Mouse (Mus musculus) kidney, adult 2 months (tissue): ENCODE measurements at regions not wholly inside any gene's neighbourhood (a gene's known extent, or its start where the extent isn't known, plus 50 kb on each side); places are given as distances from the start of the nearest gene placed in this dataset.
A peak's percentile ranks its signal among the peaks of the same experiment; 100 is the strongest.

ENCODE experiments used
- DNase-seq: peaks from one replicate; pipeline ENCODE4 v3.0.0; 2021
- H3K27ac ChIP-seq: fragments of 200-500 bp; 2 replicates; pipeline ENCODE4 v1.5.1; 2012; ENCODE audit warnings: low read depth, low read length, control low read depth, inconsistent platforms; ENCODE audit not compliant: insufficient read depth
- H3K27me3 ChIP-seq: fragments of 200-500 bp; replicated peaks from 2 replicates; pipeline ENCODE4 v1.6.1; 2012; ENCODE audit warnings: mild to moderate bottlenecking, moderate library complexity, low read length, inconsistent platforms; ENCODE audit not compliant: control insufficient read depth, insufficient read depth
- H3K36me3 ChIP-seq: fragments of 200-500 bp; 2 replicates; pipeline ENCODE4 v1.6.1; 2012; ENCODE audit warnings: mild to moderate bottlenecking, moderate library complexity, low read length, inconsistent platforms; ENCODE audit not compliant: control insufficient read depth, insufficient read depth
- H3K4me1 ChIP-seq: fragments of 200-500 bp; 2 replicates; pipeline ENCODE4 v1.6.1; 2011; ENCODE audit warnings: low read length; ENCODE audit not compliant: control insufficient read depth, insufficient read depth
- H3K4me3 ChIP-seq: fragments of 200-500 bp; 2 replicates; pipeline ENCODE4 v1.5.1; 2011; ENCODE audit warnings: mild to moderate bottlenecking, low read depth, low read length, control low read depth; ENCODE audit not compliant: insufficient read depth
- CTCF ChIP-seq: fragments of 200-500 bp; conservative IDR thresholded peaks from 2 replicates; pipeline ENCODE4 v1.5.1; 2011; ENCODE audit warnings: low read depth, mild to moderate bottlenecking, control low read depth, low read length, moderate library complexity, mixed read lengths; ENCODE audit not compliant: insufficient read depth, insufficient read length
- POLR2A ChIP-seq: fragments of 200-500 bp; IDR thresholded peaks from one replicate; pipeline ENCODE4 v1.6.1; 2011; ENCODE audit warnings: low read depth, low read length, control low read depth
- WGBS: fragments of 180-500 bp; shearing (Covaris S2); methylation state at CpG from one replicate; pipeline ENCODE4 v1.1.7; 2018; 5-methylcytosine and 5-hydroxymethylcytosine counted together

- Histone ChIP-seq H3K4me3 (no peak overlapping the region), H3K27me3 (no peaks in the 10 kb centered on the region; the same call in 1 of the 2 replicates), H3K27ac (no peak overlapping the region), H3K4me1 (no peaks in the 10 kb centered on the region), H3K36me3 (no peaks in the 10 kb centered on the region)
- no peak for DNase-seq
- TF ChIP-seq POLR2A (no peak), CTCF (no peak)
- WGBS, result 82% methylated on average over 4 of the region's 4 CpGs
These were observed 53.9 kb upstream of the Cdkn3 start for GRCm38 (mm10) chr14:46706462-46706861.

GRCm38 (mm10) chr14:46704316-46704751, 56.0 kb upstream of the Cdkn3 start:
- H3K4me3 ChIP-seq, result no peak overlapping the region
- 58% methylated on average over 9 of the region's 9 CpGs for WGBS
- H3K36me3 ChIP-seq, result no peaks in the 10 kb centered on the region

GRCm38 (mm10) chr14:46702669-46703435, 57.5 kb upstream of the Cdkn3 start:
- Histone ChIP-seq H3K36me3 (no peaks in the 10 kb centered on the region), H3K4me1 (no peaks in the 10 kb centered on the region), H3K4me3 (no peak overlapping the region), H3K27ac (no peak overlapping the region), H3K27me3 (no peaks in the 10 kb centered on the region)
- DNase-seq, result peak; percentile 38
- TF ChIP-seq POLR2A, result no peak
- peak; percentile 69 for TF ChIP-seq CTCF
- 40% methylated on average over 17 of the region's 17 CpGs for WGBS

More at GRCm38 (mm10) chr14:46704316-46704751, 56.0 kb upstream of the Cdkn3 start:
- no peak for TF ChIP-seq CTCF
- no peak for TF ChIP-seq POLR2A
- DNase-seq, result peak; percentile 30
- Histone ChIP-seq H3K4me1 (no peaks in the 10 kb centered on the region), H3K27ac (no peak overlapping the region), H3K27me3 (no peaks in the 10 kb centered on the region)

- Histone ChIP-seq H3K36me3 (no peaks in the 10 kb centered on the region), H3K27me3 (no peaks in the 10 kb centered on the region), H3K4me3 (no peak overlapping the region), H3K27ac (no peak overlapping the region), H3K4me1 (no peaks in the 10 kb centered on the region; the same call in 1 of the 2 replicates)
- TF ChIP-seq POLR2A, result no peak
- no peak for TF ChIP-seq CTCF
- DNase-seq, result peak; percentile 54
- 74% methylated on average over 7 of the region's 7 CpGs for WGBS
These were observed 67.8 kb upstream of the Cdkn3 start for GRCm38 (mm10) chr14:46692571-46692970.

- Histone ChIP-seq H3K4me1 (no peaks in the 10 kb centered on the region; the same call in 1 of the 2 replicates), H3K36me3 (no peaks in the 10 kb centered on the region), H3K27me3 (no peaks in the 10 kb centered on the region), H3K4me3 (no peak overlapping the region), H3K27ac (no peak overlapping the region)
- TF ChIP-seq POLR2A (no peak), CTCF (no peak)
- WGBS, result 95% methylated on average over 2 of the region's 2 CpGs
- no peak for DNase-seq
These were observed 68.3 kb upstream of the Cdkn3 start for GRCm38 (mm10) chr14:46692067-46692466.

DNA sequence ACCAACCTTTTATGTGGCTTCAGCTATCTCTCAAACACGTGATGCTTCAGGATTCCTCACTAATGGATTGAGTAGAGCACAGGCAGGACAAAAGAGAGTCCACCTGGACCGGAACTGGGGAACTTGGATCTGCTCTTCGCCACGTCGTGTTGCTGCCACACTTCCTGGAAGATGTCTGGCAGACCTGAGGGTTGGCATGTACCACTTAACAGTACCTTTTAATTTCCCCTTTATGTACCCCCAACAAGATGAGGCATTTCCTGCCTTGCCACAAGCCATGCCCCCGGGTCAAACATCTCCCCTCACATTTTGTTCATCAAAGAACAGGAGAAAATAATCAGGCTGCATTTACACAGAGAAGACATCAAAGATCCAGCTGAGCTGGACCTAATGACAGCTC, 77.6 kb upstream of the Cdkn3 start:
- Histone ChIP-seq H3K36me3 (no peaks in the 10 kb centered on the region), H3K4me1 (no peaks in the 10 kb centered on the region), H3K27me3 (no peaks in the 10 kb centered on the region), H3K4me3 (no peak overlapping the region), H3K27ac (no peak overlapping the region)
- WGBS, result 79% methylated on average over 6 of the region's 6 CpGs
- TF ChIP-seq CTCF, result no peak
- no peak for TF ChIP-seq POLR2A
- no peak for DNase-seq

DNA sequence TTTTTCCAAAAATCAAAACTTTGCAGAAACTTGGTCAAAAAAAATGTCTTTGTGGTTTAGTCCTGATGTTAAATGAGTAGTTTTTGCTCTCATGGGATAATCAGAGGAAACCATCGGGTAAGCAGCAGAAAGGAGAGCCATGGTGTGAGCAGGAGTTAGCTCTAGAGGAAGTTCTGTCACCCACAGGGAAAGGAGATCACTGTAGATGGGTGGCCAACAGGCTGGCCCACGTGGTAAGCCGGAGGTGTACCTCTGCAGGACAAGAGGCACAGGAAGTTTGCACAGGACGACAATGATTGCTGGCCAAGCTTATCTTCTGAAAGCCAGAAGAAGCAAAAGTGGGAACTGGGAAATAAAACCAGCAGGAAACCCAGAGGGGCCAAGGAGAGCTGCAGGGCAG, 81.4 kb upstream of the Cdkn3 start:
- no peak for DNase-seq
- TF ChIP-seq CTCF (no peak), POLR2A (no peak)
- H3K36me3 ChIP-seq, result no peaks in the 10 kb centered on the region
- no peaks in the 10 kb centered on the region for H3K4me1 ChIP-seq
- no peaks in the 10 kb centered on the region for H3K27me3 ChIP-seq
- H3K27ac ChIP-seq, result no peak overlapping the region
- H3K4me3 ChIP-seq, result no peak overlapping the region
- WGBS, result 68% methylated on average over 4 of the region's 4 CpGs
